1 mouse cellular context compared by ENCODE assay signal in genomic region chr3:137942098-137942622, GRCm38 (mm10).
A peak's percentile ranks its signal among the peaks of the same experiment; 100 is the strongest.
TF ChIP-seq lines count a peak whose summit lies in the region.

No protein-coding gene starts in this region.

TF ChIP-seq in CH12.LX, 34 proteins besides CTCF, POLR2A, EP300 and RAD21:
- TF ChIP-seq SIN3A (IDR thresholded peaks at IDR 0.05; ENCODE audit: low read length) (peak; percentile 60; the same call in 1 of the 2 replicates), TCF12 (IDR thresholded peaks at IDR 0.05; ENCODE audit: low read depth, low read length) (peak; percentile 42; the same call in 1 of the 2 replicates), ETS1 (conservative IDR thresholded peaks at IDR 0.05; ENCODE audit: low read depth, low read length) (peak; percentile 70), E2F4 (IDR thresholded peaks at IDR 0.05; ENCODE audit: insufficient replicate concordance, low read depth, low read length) (no peak), MYC (IDR thresholded peaks at IDR 0.05; ENCODE audit: low read depth, low read length) (no peak), JUN (IDR thresholded peaks at IDR 0.05; ENCODE audit: insufficient read depth, low read depth, low read length) (peak; percentile 59), MEF2A (IDR thresholded peaks at IDR 0.05; ENCODE audit: borderline replicate concordance, low read depth, low read length) (peak; percentile 76), ZNF384 (IDR thresholded peaks at IDR 0.05; ENCODE audit: low read depth, low read length) (no peak), MXI1 (IDR thresholded peaks at IDR 0.05; ENCODE audit: low read depth, low read length) (no peak), ZC3H11A (IDR thresholded peaks at IDR 0.05; ENCODE audit: low read depth, low read length) (no peak), IRF4 (IDR thresholded peaks at IDR 0.05; ENCODE audit: low read depth, low read length) (peak; percentile 87), BHLHE40 (IDR thresholded peaks at IDR 0.05; ENCODE audit: low read depth, low read length) (peak; percentile 40; the same call in 1 of the 2 replicates), POLR2AphosphoS2 (IDR thresholded peaks at IDR 0.05; ENCODE audit: low read depth, low read length) (peak; percentile 32; the same call in 1 of the 2 replicates), USF2 (conservative IDR thresholded peaks at IDR 0.05; ENCODE audit: low read depth, low read length) (no peak), MAX (IDR thresholded peaks at IDR 0.05; ENCODE audit: low read length) (peak; percentile 41; the same call in 1 of the 2 replicates)
